Mouse (Mus musculus): ENCODE measurements around the gene Taf5l. TPM values are rescaled to one million over a fixed set of nuclear protein-coding genes. Genes with fewer than 3 reads are reported as not detected.
A peak's percentile ranks its signal among the peaks of the same experiment; 100 is the strongest.

Taf5l gene
- total and polyA plus RNA-seq, 3 experiments: 24.3 to 36.9 (median 35.0) TPM

GRCm38 (mm10) chr8:124056832-124057655, 35.8 kb upstream of the Taf5l start:
- Histone ChIP-seq H3K4me3 (ENCODE audit: low read depth, low read length) (no peak overlapping the region), H3K36me3 (replicated peaks) (peaks cover 11% of the 10 kb centered on the region), H3K9me3 (replicated peaks) (no peaks in the 10 kb centered on the region), H3K4me1 (ENCODE audit: insufficient read depth, low read depth, low read length) (no peaks in the 10 kb centered on the region), H3K27me3 (ENCODE audit: insufficient read depth, low read length) (peaks cover 8% of the 10 kb centered on the region; the same call in 1 of the 2 replicates)
- DNase-seq (ENCODE audit: low spot score) (no peak), ATAC-seq (ENCODE audit: extremely low read depth, insufficient number of reproducible peaks, low FRiP score, poor library complexity, severe bottlenecking) (no peak)
- TF ChIP-seq GATA1 (IDR thresholded peaks at IDR 0.05; ENCODE audit: borderline replicate concordance, low read length): no peak
- no peak for TF ChIP-seq TAL1 (conservative IDR thresholded peaks at IDR 0.05; ENCODE audit: low read depth, low read length)
- no peak for TF ChIP-seq GATA2 (IDR thresholded peaks at IDR 0.05; ENCODE audit: borderline replicate concordance, low read depth, low read length)
- no peak for TF ChIP-seq CTCF (IDR thresholded peaks at IDR 0.05; ENCODE audit: low read depth, low read length)
- no peak for TF ChIP-seq POLR2AphosphoS5 (IDR thresholded peaks at IDR 0.05; ENCODE audit: insufficient replicate concordance, low read depth, low read length)

GRCm38 (mm10) chr8:124052568-124052967, 31.4 kb upstream of the Taf5l start:
- H3K9me3 ChIP-seq (replicated peaks): no peaks in the 10 kb centered on the region
- no peaks in the 10 kb centered on the region for H3K4me1 ChIP-seq (ENCODE audit: insufficient read depth, low read depth, low read length)
- DNase-seq (ENCODE audit: low spot score): no peak
- peaks cover 41% of the 10 kb centered on the region for H3K36me3 ChIP-seq (replicated peaks)
- H3K4me3 ChIP-seq (ENCODE audit: low read depth, low read length): no peak overlapping the region
- peaks cover 4% of the 10 kb centered on the region; the same call in 1 of the 2 replicates for H3K27me3 ChIP-seq (ENCODE audit: insufficient read depth, low read length)
- no peak for TF ChIP-seq CTCF (IDR thresholded peaks at IDR 0.05; ENCODE audit: low read depth, low read length)
- no peak for TF ChIP-seq TAL1 (conservative IDR thresholded peaks at IDR 0.05; ENCODE audit: low read depth, low read length)
- no peak for TF ChIP-seq GATA2 (IDR thresholded peaks at IDR 0.05; ENCODE audit: borderline replicate concordance, low read depth, low read length)
- TF ChIP-seq GATA1 (IDR thresholded peaks at IDR 0.05; ENCODE audit: borderline replicate concordance, low read length): no peak
- TF ChIP-seq POLR2AphosphoS5 (IDR thresholded peaks at IDR 0.05; ENCODE audit: insufficient replicate concordance, low read depth, low read length): no peak
- no peak for ATAC-seq (ENCODE audit: extremely low read depth, insufficient number of reproducible peaks, low FRiP score, poor library complexity, severe bottlenecking)

GRCm38 (mm10) chr8:124052110-124052509, 30.9 kb upstream of the Taf5l start:
- ATAC-seq (ENCODE audit: extremely low read depth, insufficient number of reproducible peaks, low FRiP score, poor library complexity, severe bottlenecking): peak; percentile 31; the same call in 1 of the 2 replicates
- peaks cover under 1% of the 10 kb centered on the region; the same call in 1 of the 2 replicates for H3K27me3 ChIP-seq (ENCODE audit: insufficient read depth, low read length)
- no peak for DNase-seq (ENCODE audit: low spot score)
- peaks cover 46% of the 10 kb centered on the region for H3K36me3 ChIP-seq (replicated peaks)
- no peaks in the 10 kb centered on the region for H3K9me3 ChIP-seq (replicated peaks)
- H3K4me3 ChIP-seq (ENCODE audit: low read depth, low read length): no peak overlapping the region
- TF ChIP-seq CTCF (IDR thresholded peaks at IDR 0.05; ENCODE audit: low read depth, low read length) (peak; percentile 92), POLR2AphosphoS5 (IDR thresholded peaks at IDR 0.05; ENCODE audit: insufficient replicate concordance, low read depth, low read length) (no peak)
- H3K4me1 ChIP-seq (ENCODE audit: insufficient read depth, low read depth, low read length): no peaks in the 10 kb centered on the region

- Histone ChIP-seq H3K4me3 (ENCODE audit: low read depth, low read length) (no peak overlapping the region), H3K27me3 (ENCODE audit: insufficient read depth, low read length) (no peaks in the 10 kb centered on the region), H3K9me3 (replicated peaks) (no peaks in the 10 kb centered on the region), H3K4me1 (ENCODE audit: insufficient read depth, low read depth, low read length) (peaks cover 5% of the 10 kb centered on the region; the same call in 1 of the 2 replicates), H3K36me3 (replicated peaks) (peaks cover 86% of the 10 kb centered on the region)
- DNase-seq (ENCODE audit: low spot score): no peak
- TF ChIP-seq TAL1 (conservative IDR thresholded peaks at IDR 0.05; ENCODE audit: low read depth, low read length) (no peak), GATA1 (IDR thresholded peaks at IDR 0.05; ENCODE audit: borderline replicate concordance, low read length) (no peak), POLR2AphosphoS5 (IDR thresholded peaks at IDR 0.05; ENCODE audit: insufficient replicate concordance, low read depth, low read length) (no peak), GATA2 (IDR thresholded peaks at IDR 0.05; ENCODE audit: borderline replicate concordance, low read depth, low read length) (no peak), CTCF (IDR thresholded peaks at IDR 0.05; ENCODE audit: low read depth, low read length) (no peak)
- no peak for ATAC-seq (ENCODE audit: extremely low read depth, insufficient number of reproducible peaks, low FRiP score, poor library complexity, severe bottlenecking)
Measured at GRCm38 (mm10) chr8:124045856-124046255, 24.7 kb upstream of the Taf5l start.

- DNase-seq (ENCODE audit: low spot score) (no peak), ATAC-seq (ENCODE audit: extremely low read depth, insufficient number of reproducible peaks, low FRiP score, poor library complexity, severe bottlenecking) (no peak)
- Histone ChIP-seq H3K4me1 (ENCODE audit: insufficient read depth, low read depth, low read length) (peaks cover 5% of the 10 kb centered on the region; the same call in 1 of the 2 replicates), H3K4me3 (ENCODE audit: low read depth, low read length) (no peak overlapping the region), H3K27me3 (ENCODE audit: insufficient read depth, low read length) (no peaks in the 10 kb centered on the region), H3K36me3 (replicated peaks) (peaks cover 85% of the 10 kb centered on the region), H3K9me3 (replicated peaks) (no peaks in the 10 kb centered on the region)
- no peak for TF ChIP-seq GATA1 (IDR thresholded peaks at IDR 0.05; ENCODE audit: borderline replicate concordance, low read length)
- no peak for TF ChIP-seq CTCF (IDR thresholded peaks at IDR 0.05; ENCODE audit: low read depth, low read length)
- no peak for TF ChIP-seq GATA2 (IDR thresholded peaks at IDR 0.05; ENCODE audit: borderline replicate concordance, low read depth, low read length)
- no peak for TF ChIP-seq POLR2AphosphoS5 (IDR thresholded peaks at IDR 0.05; ENCODE audit: insufficient replicate concordance, low read depth, low read length)
- TF ChIP-seq TAL1 (conservative IDR thresholded peaks at IDR 0.05; ENCODE audit: low read depth, low read length): no peak
Measured at GRCm38 (mm10) chr8:124044931-124045330, 23.7 kb upstream of the Taf5l start.

GRCm38 (mm10) chr8:124044421-124044820, 23.2 kb upstream of the Taf5l start:
- ATAC-seq (ENCODE audit: extremely low read depth, insufficient number of reproducible peaks, low FRiP score, poor library complexity, severe bottlenecking) (no peak), DNase-seq (ENCODE audit: low spot score) (no peak)
- H3K36me3 ChIP-seq (replicated peaks): peaks cover 85% of the 10 kb centered on the region
- no peaks in the 10 kb centered on the region for H3K27me3 ChIP-seq (ENCODE audit: insufficient read depth, low read length)
- no peak for TF ChIP-seq TAL1 (conservative IDR thresholded peaks at IDR 0.05; ENCODE audit: low read depth, low read length)
- no peak for TF ChIP-seq CTCF (IDR thresholded peaks at IDR 0.05; ENCODE audit: low read depth, low read length)
- no peak for TF ChIP-seq GATA1 (IDR thresholded peaks at IDR 0.05; ENCODE audit: borderline replicate concordance, low read length)
- no peaks in the 10 kb centered on the region for H3K9me3 ChIP-seq (replicated peaks)
- peaks cover 5% of the 10 kb centered on the region; the same call in 1 of the 2 replicates for H3K4me1 ChIP-seq (ENCODE audit: insufficient read depth, low read depth, low read length)
- no peak overlapping the region for H3K4me3 ChIP-seq (ENCODE audit: low read depth, low read length)
